Mouse (Mus musculus) 3134 (cell line): Measurements from ENCODE around the gene Scgb3a1.

ENCODE experiments used
- DNase-seq: peaks from one replicate; pipeline ENCODE4 v3.0.0-alpha.2; 2011; ENCODE audit warnings: low spot score; ENCODE audit not compliant: insufficient read length; ENCODE audit errors: extremely low read depth

The Scgb3a1 gene

GRCm38 (mm10) chr11:49713336-49714334 lies 50.2 kb downstream of the Scgb3a1 start:
- peak; percentile 18 for DNase-seq
